Mouse (Mus musculus) embryonic fibroblast, embryonic 13.5 days (primary cell): ENCODE measurements at regions not wholly inside any gene's neighbourhood (a gene's known extent, or its start where the extent isn't known, plus 50 kb on each side); places are given as distances from the start of the nearest gene placed in this dataset.

ENCODE experiments used
- CTCF ChIP-seq: IDR thresholded peaks from 2 replicates; pipeline ENCODE4 v1.5.1; 2011; ENCODE audit warnings: mild to moderate bottlenecking, control low read depth, low read length, moderate library complexity, borderline replicate concordance; ENCODE audit not compliant: insufficient read depth
- POLR2A ChIP-seq: IDR thresholded peaks from 2 replicates; pipeline ENCODE4 v1.6.1; 2011; ENCODE audit warnings: low read depth, mild to moderate bottlenecking, control low read depth, low read length, moderate library complexity

- TF ChIP-seq CTCF (no peak), POLR2A (no peak)
Observed at GRCm38 (mm10) chr10:38575726-38576125, 245.9 kb downstream of the Rfpl4b start.
